Mouse (Mus musculus) myocyte (in vitro differentiated cells): ENCODE results near the gene Ssh2.

Source experiments
- CEBPB ChIP-seq: IDR thresholded peaks from 2 replicates; pipeline ENCODE4 v1.6.1; 2011; ENCODE audit warnings: mild to moderate bottlenecking, moderate library complexity; ENCODE audit not compliant: poor library complexity, insufficient read depth, severe bottlenecking
- MAX ChIP-seq: IDR thresholded peaks from one replicate; pipeline ENCODE4 v1.6.1; 2011; ENCODE audit warnings: low read depth, mild to moderate bottlenecking, control low read depth
- MYOG ChIP-seq, 3 experiments: IDR thresholded peaks; one replicate each; pipeline ENCODE4 v1.6.1; 2011; ENCODE audit warnings: control low read depth in 2 of 3, low read depth in 2 of 3, mild to moderate bottlenecking in 2 of 3; ENCODE audit not compliant: insufficient read length in 2 of 3, control insufficient read depth in 1 of 3, insufficient read depth in 1 of 3
- POLR2A ChIP-seq: IDR thresholded peaks from one replicate; pipeline ENCODE4 v1.6.1; 2011; ENCODE audit warnings: low read depth, mild to moderate bottlenecking, control low read depth, moderate library complexity; ENCODE audit not compliant: insufficient read length
- POLR2AphosphoS2 ChIP-seq: IDR thresholded peaks from one replicate; pipeline ENCODE4 v1.6.1; 2011; ENCODE audit warnings: low read depth, control low read depth; ENCODE audit not compliant: insufficient read length
- REST ChIP-seq: IDR thresholded peaks from one replicate; pipeline ENCODE4 v1.6.1; 2011; ENCODE audit warnings: mild to moderate bottlenecking, control low read depth, moderate library complexity; ENCODE audit not compliant: insufficient read depth, insufficient read length
- SRF ChIP-seq: IDR thresholded peaks from one replicate; pipeline ENCODE4 v1.6.1; 2011; ENCODE audit warnings: low read depth; ENCODE audit not compliant: control insufficient read depth, insufficient read length
- TCF12 ChIP-seq: IDR thresholded peaks from one replicate; pipeline ENCODE4 v1.6.1; 2011; ENCODE audit warnings: mild to moderate bottlenecking, control low read depth; ENCODE audit not compliant: poor library complexity, insufficient read depth, severe bottlenecking
- TCF3 ChIP-seq: IDR thresholded peaks from one replicate; pipeline ENCODE4 v1.6.1; 2011; ENCODE audit warnings: low read depth, control low read depth; ENCODE audit not compliant: insufficient read length
- USF1 ChIP-seq: IDR thresholded peaks from one replicate; pipeline ENCODE4 v1.6.1; 2011; ENCODE audit warnings: low read depth, mild to moderate bottlenecking, control low read depth, moderate library complexity

DNA sequence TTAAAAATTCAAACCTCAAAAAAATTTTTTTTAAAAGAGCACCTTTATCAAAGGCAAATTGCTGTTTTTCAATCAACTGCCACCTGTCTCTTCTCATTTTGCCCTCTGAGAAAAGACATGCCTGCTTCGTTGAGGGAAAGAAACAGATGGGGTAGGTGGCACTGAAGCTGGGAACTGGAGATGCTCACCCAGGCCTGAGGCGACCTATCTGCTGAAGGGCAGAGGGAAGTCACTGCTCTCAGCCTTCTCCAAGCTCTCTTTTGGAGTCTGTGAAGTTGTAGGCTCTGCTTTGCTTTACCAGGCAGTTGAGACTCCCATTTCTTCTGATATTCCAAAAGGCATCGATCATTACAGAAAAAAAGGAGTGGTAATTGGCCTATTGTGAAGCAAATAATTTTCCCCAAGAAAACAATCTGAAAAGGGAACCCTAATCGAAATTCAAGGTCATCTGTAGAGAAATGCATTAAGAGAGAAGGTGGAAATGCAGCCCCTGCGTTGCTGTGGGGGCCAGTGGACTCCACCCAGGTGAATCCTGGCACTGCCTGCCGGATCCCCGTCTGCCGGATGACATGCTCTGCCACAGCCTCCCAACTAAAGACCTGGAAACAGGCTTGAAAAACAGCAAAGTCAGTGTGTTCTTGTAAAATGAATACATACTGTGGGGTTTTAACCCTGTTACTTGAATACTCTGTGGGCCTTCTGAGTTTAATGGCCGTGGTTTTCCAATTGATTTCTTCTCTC lies 239.9 kb downstream of the Ssh2 start:
- TF ChIP-seq TCF3: no peak
- TF ChIP-seq POLR2A: no peak
- no peak for TF ChIP-seq MAX
- no peak for TF ChIP-seq SRF
- no peak for TF ChIP-seq REST
- no peak for TF ChIP-seq POLR2AphosphoS2
- TF ChIP-seq USF1: no peak
- no peak for TF ChIP-seq CEBPB
- TF ChIP-seq TCF12: no peak
- no peak for TF ChIP-seq MYOG (IDR thresholded peaks at IDR 0.05; ENCODE audit: control insufficient read depth in 1 of 3, insufficient read depth in 1 of 3, insufficient read length in 2 of 3, low read depth in 2 of 3)
